Mouse (Mus musculus): Measurements from ENCODE around the gene Car6. TPM values are rescaled to one million over a fixed set of nuclear protein-coding genes. Genes with fewer than 3 reads are reported as not detected.

Car6 gene
- polyA plus RNA-seq, 1 experiment from 2014 or later = not detected

GRCm38 (mm10) chr4:150174027-150174426, 27.1 kb downstream of the Car6 start:
- Histone ChIP-seq H3K4me3 (replicated peaks) (no peak overlapping the region), H3K27ac (replicated peaks) (no peak overlapping the region), H3K27me3 (replicated peaks) (no peaks in the 10 kb centered on the region), H3K9me3 (replicated peaks) (no peaks in the 10 kb centered on the region), H3K9ac (replicated peaks) (no peak overlapping the region), H3K36me3 (no peaks in the 10 kb centered on the region), H3K4me2 (no peak overlapping the region), H3K4me1 (no peaks in the 10 kb centered on the region)
- ATAC-seq (ENCODE audit: low FRiP score) = no peak
- WGBS = 94% methylated on average over 14 of the region's 14 CpGs

GRCm38 (mm10) chr4:150173281-150173680, 27.9 kb downstream of the Car6 start:
- Histone ChIP-seq H3K4me3 (replicated peaks) (no peak overlapping the region), H3K27me3 (replicated peaks) (no peaks in the 10 kb centered on the region), H3K4me2 (no peak overlapping the region), H3K27ac (replicated peaks) (no peak overlapping the region), H3K36me3 (no peaks in the 10 kb centered on the region), H3K4me1 (no peaks in the 10 kb centered on the region), H3K9me3 (replicated peaks) (no peaks in the 10 kb centered on the region), H3K9ac (replicated peaks) (no peak overlapping the region)
- ATAC-seq (ENCODE audit: low FRiP score) = no peak
- 60% methylated on average over 10 of the region's 10 CpGs for WGBS

GRCm38 (mm10) chr4:150172107-150172506, 29.0 kb downstream of the Car6 start:
- Histone ChIP-seq H3K27ac (replicated peaks) (no peak overlapping the region), H3K9me3 (replicated peaks) (no peaks in the 10 kb centered on the region), H3K4me1 (no peaks in the 10 kb centered on the region), H3K9ac (replicated peaks) (no peak overlapping the region), H3K27me3 (replicated peaks) (no peaks in the 10 kb centered on the region), H3K4me3 (replicated peaks) (no peak overlapping the region), H3K36me3 (no peaks in the 10 kb centered on the region), H3K4me2 (no peak overlapping the region)
- 77% methylated on average over 8 of the region's 8 CpGs for WGBS
- ATAC-seq (ENCODE audit: low FRiP score) = no peak

- Histone ChIP-seq H3K4me1 (no peaks in the 10 kb centered on the region), H3K4me3 (replicated peaks) (no peak overlapping the region), H3K4me2 (no peak overlapping the region), H3K9me3 (replicated peaks) (no peaks in the 10 kb centered on the region), H3K27ac (replicated peaks) (no peak overlapping the region), H3K9ac (replicated peaks) (no peak overlapping the region), H3K36me3 (no peaks in the 10 kb centered on the region), H3K27me3 (replicated peaks) (no peaks in the 10 kb centered on the region)
- ATAC-seq (ENCODE audit: low FRiP score) = no peak
- WGBS = 75% methylated on average over 10 of the region's 10 CpGs
Measured at GRCm38 (mm10) chr4:150168406-150168805, 32.7 kb downstream of the Car6 start.

- H3K4me3 ChIP-seq (replicated peaks) = no peak overlapping the region
- no peaks in the 10 kb centered on the region for H3K36me3 ChIP-seq
- ATAC-seq (ENCODE audit: low FRiP score) = no peak
- no peaks in the 10 kb centered on the region for H3K27me3 ChIP-seq (replicated peaks)
- 31% methylated on average over 13 of the region's 13 CpGs for WGBS
- H3K4me2 ChIP-seq = no peak overlapping the region
- H3K27ac ChIP-seq (replicated peaks) = no peak overlapping the region
- H3K9me3 ChIP-seq (replicated peaks) = no peaks in the 10 kb centered on the region
- H3K9ac ChIP-seq (replicated peaks) = no peak overlapping the region
- no peaks in the 10 kb centered on the region for H3K4me1 ChIP-seq
Measured at GRCm38 (mm10) chr4:150164875-150165274, 36.3 kb downstream of the Car6 start.

GRCm38 (mm10) chr4:150162561-150163169, 38.5 kb downstream of the Car6 start:
- no peak for ATAC-seq (ENCODE audit: low FRiP score)
- WGBS = 73% methylated on average over 13 of the region's 13 CpGs
- Histone ChIP-seq H3K9me3 (replicated peaks) (no peaks in the 10 kb centered on the region), H3K4me1 (no peaks in the 10 kb centered on the region), H3K27ac (replicated peaks) (no peak overlapping the region), H3K27me3 (replicated peaks) (no peaks in the 10 kb centered on the region), H3K4me3 (replicated peaks) (no peak overlapping the region), H3K36me3 (no peaks in the 10 kb centered on the region), H3K4me2 (no peak overlapping the region), H3K9ac (replicated peaks) (no peak overlapping the region)

GRCm38 (mm10) chr4:150159458-150159857, 41.7 kb downstream of the Car6 start:
- Histone ChIP-seq H3K9ac (replicated peaks) (no peak overlapping the region), H3K27ac (replicated peaks) (no peak overlapping the region), H3K4me3 (replicated peaks) (no peak overlapping the region), H3K9me3 (replicated peaks) (no peaks in the 10 kb centered on the region), H3K36me3 (no peaks in the 10 kb centered on the region), H3K27me3 (replicated peaks) (no peaks in the 10 kb centered on the region), H3K4me2 (no peak overlapping the region), H3K4me1 (no peaks in the 10 kb centered on the region)
- no peak for ATAC-seq (ENCODE audit: low FRiP score)
- 79% methylated on average over 2 of the region's 2 CpGs for WGBS

GRCm38 (mm10) chr4:150157348-150157882, 43.7 kb downstream of the Car6 start:
- ATAC-seq (ENCODE audit: low FRiP score) = no peak
- no peak overlapping the region for H3K27ac ChIP-seq (replicated peaks)
- H3K27me3 ChIP-seq (replicated peaks) = no peaks in the 10 kb centered on the region
- H3K36me3 ChIP-seq = no peaks in the 10 kb centered on the region
- 72% methylated on average over 14 of the region's 14 CpGs for WGBS
- H3K4me1 ChIP-seq = no peaks in the 10 kb centered on the region
- no peak overlapping the region for H3K4me3 ChIP-seq (replicated peaks)
- H3K9ac ChIP-seq (replicated peaks) = no peak overlapping the region
- H3K9me3 ChIP-seq (replicated peaks) = no peaks in the 10 kb centered on the region
- no peak overlapping the region for H3K4me2 ChIP-seq

GRCm38 (mm10) chr4:150155731-150156130, 45.4 kb downstream of the Car6 start:
- Histone ChIP-seq H3K4me2 (no peak overlapping the region), H3K9ac (replicated peaks) (no peak overlapping the region), H3K9me3 (replicated peaks) (no peaks in the 10 kb centered on the region), H3K27ac (replicated peaks) (no peak overlapping the region), H3K36me3 (no peaks in the 10 kb centered on the region), H3K4me1 (no peaks in the 10 kb centered on the region), H3K27me3 (replicated peaks) (no peaks in the 10 kb centered on the region), H3K4me3 (replicated peaks) (no peak overlapping the region)
- WGBS = 93% methylated on average over 4 of the region's 4 CpGs
- no peak for ATAC-seq (ENCODE audit: low FRiP score)

GRCm38 (mm10) chr4:150155301-150155700, 45.8 kb downstream of the Car6 start:
- no peaks in the 10 kb centered on the region for H3K4me1 ChIP-seq
- H3K9me3 ChIP-seq (replicated peaks) = no peaks in the 10 kb centered on the region
- no peak overlapping the region for H3K4me2 ChIP-seq
- WGBS = 81% methylated on average over 4 of the region's 4 CpGs
- no peaks in the 10 kb centered on the region for H3K36me3 ChIP-seq
- H3K27ac ChIP-seq (replicated peaks) = no peak overlapping the region
- no peak for ATAC-seq (ENCODE audit: low FRiP score)
- no peak overlapping the region for H3K9ac ChIP-seq (replicated peaks)
- no peaks in the 10 kb centered on the region for H3K27me3 ChIP-seq (replicated peaks)
- no peak overlapping the region for H3K4me3 ChIP-seq (replicated peaks)

GRCm38 (mm10) chr4:150152483-150152882, 48.6 kb downstream of the Car6 start:
- H3K9me3 ChIP-seq (replicated peaks) = no peaks in the 10 kb centered on the region
- H3K27me3 ChIP-seq (replicated peaks) = no peaks in the 10 kb centered on the region
- no peak for ATAC-seq (ENCODE audit: low FRiP score)
- 86% methylated on average over 8 of the region's 8 CpGs for WGBS
- no peak overlapping the region for H3K9ac ChIP-seq (replicated peaks)
- no peak overlapping the region for H3K4me2 ChIP-seq
- no peaks in the 10 kb centered on the region for H3K36me3 ChIP-seq
- no peak overlapping the region for H3K27ac ChIP-seq (replicated peaks)
- H3K4me3 ChIP-seq (replicated peaks) = no peak overlapping the region
- H3K4me1 ChIP-seq = no peaks in the 10 kb centered on the region

GRCm38 (mm10) chr4:150151045-150151444, 50.1 kb downstream of the Car6 start:
- Histone ChIP-seq H3K27ac (replicated peaks) (no peak overlapping the region), H3K9me3 (replicated peaks) (no peaks in the 10 kb centered on the region), H3K9ac (replicated peaks) (no peak overlapping the region), H3K4me3 (replicated peaks) (no peak overlapping the region), H3K4me2 (no peak overlapping the region), H3K36me3 (no peaks in the 10 kb centered on the region), H3K27me3 (replicated peaks) (no peaks in the 10 kb centered on the region), H3K4me1 (no peaks in the 10 kb centered on the region)
- 82% methylated on average over 7 of the region's 7 CpGs for WGBS
- no peak for ATAC-seq (ENCODE audit: low FRiP score)
